Mouse (Mus musculus): ENCODE results near the gene Rabgap1l.
A peak's percentile ranks its signal among the peaks of the same experiment; 100 is the strongest.

The Rabgap1l gene

DNA sequence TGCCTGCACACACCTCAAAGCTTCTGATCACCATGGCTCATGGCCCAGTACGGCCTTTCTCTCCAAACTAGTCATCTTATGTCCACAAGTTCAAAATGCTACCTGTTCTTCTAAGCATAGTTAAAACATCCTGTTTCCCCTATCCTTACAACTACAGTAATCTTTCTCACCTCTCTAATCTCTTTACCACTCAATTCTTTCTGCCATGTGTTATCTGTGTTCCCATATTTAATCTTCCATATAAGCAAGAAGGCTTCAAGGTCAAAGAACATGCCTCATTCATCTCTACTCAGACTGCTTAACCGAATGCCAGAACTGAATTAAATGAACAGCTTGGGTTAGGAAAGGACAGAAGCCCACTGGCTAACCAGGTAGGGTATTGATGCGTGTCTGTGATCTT is 5.8 kb downstream of the Rabgap1l start:
- DNase-seq = no peak

DNA sequence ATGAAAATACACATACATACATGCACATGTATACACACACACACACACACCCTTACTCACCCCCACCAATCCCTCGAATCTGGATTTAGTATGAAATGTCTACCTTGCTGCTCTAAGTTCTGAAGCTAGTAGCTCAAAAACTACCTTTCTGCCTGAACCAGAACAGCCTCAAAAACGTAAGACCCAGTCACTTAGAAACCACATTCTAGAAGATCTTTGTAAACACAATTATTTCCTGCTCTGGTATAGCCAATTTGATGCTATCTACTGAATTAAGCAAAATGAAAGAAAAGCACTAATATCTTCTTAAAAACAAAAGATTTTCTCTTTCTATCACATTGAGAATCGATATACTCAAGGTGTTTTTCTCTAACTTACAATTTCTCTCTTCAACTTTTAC is 6.4 kb downstream of the Rabgap1l start:
- no peak for DNase-seq

DNA sequence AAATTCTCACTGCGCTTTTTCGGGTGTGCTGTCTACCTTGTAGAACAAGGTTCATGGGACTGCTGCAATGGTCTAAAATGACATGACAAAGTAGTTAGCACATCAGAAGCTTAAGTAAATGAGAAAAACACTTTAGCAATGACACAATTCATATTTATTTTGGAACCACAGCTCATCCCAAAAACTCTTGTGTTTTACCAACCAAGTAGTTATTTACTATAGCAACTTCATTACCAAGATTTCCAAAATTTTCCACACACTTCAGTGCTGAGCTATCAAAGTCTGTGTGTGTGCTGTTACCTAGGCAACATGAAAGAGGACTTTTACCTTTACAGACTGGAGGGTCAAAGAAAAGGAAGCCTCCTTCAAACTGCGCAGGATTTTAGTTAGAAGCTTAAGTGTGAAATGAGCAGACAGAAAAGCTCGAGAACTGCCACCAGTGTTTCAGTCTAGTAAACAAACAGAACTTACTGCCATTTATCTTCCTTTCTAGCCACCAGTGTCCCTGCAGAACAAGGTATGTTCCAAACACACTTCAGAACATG is 7.3 kb downstream of the Rabgap1l start:
- DNase-seq = no peak

DNA sequence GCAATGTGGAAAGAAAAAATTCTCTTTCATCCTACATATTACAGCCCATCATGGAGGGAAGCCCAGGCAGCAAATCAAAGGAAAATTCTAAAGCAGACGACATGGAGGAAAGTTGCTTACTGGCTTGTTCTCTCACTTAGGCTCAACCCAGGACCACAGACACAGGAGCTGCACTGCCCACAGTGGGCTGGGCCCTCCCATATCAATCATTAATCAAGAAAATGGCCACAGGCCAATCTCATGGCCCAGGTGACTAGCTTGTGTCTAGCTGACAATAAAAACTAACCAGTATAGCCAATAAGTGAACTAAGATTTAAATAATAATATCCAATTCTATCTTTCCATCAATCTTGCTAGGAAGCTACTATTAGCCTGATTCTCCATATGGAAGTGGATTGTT is 8.9 kb downstream of the Rabgap1l start:
- DNase-seq = no peak

DNA sequence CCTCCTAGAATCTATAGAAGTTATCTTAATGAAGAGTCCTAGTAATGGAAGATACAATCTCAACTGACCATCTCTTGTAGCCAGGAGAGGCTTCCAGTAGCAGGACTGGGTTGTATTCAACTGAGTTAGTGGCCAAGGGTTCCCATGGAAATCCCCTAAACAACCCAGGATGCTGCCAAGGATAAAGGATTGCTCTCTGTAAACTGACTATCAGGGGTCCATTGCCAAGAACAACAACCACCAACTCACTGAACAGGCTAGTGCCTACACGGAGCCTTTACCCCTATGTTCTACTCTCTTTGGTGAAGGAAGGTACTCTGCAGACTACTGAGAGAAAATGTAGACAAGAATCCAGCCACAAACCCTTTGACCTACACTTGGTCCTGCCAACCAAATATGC is 18.8 kb downstream of the Rabgap1l start:
- no peak for DNase-seq

DNA sequence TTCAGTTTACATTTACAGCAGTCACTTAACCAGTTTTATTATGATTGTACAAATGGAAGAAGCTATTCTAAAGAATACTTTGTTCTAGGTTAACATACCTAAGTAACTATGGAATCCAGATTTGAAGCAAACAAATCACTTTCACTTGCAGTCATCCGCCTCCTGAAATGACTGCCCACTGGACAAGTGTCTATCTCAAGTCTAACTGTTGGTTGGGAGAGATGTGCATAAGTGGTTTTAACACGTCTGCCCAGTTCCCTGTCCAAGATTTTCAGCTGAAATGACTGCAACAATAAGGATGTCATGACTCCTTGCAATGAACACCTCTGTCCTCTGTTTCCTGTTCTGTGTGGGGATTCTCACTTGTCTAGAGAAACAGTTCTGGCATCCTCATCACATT is 27.4 kb downstream of the Rabgap1l start:
- no peak for DNase-seq

DNA sequence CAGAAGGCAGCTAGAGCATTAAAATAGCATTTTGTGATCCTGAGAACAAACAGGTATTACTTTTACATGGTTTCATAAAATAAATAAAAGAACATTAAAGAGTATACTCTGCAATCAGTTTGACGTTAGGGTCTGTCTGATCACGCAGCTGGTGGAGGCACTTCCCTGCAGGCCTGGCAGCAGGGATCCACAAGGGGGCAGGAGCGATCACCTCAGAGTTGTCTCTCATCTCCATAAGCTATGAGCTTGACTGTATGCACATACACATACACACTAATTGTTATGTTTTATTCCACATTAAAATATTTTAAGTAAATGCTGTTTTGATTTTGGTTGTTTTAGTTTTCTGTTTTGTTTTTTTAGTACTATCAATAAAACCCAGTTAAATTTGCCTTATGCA is 34.8 kb downstream of the Rabgap1l start:
- DNase-seq = peak; percentile 76

DNA sequence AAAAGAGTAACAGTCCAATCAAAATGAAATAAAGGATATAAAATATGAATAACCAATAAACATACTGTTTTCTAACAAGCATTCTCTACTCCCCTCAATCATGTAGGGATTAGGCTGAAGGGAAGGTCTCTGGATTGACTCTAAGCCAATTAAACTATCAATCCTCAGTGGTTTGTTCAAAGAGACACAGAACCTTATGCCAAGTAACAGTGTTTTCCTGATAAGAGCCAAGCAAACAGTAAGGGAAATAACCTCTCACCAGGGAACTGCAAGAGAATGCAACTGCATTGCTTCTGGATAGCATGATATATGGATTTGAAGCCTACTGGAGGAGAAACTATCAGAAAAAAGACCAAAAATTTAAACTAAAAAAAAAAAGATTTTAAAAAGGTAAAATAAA is 37.7 kb downstream of the Rabgap1l start:
- no peak for DNase-seq

DNA sequence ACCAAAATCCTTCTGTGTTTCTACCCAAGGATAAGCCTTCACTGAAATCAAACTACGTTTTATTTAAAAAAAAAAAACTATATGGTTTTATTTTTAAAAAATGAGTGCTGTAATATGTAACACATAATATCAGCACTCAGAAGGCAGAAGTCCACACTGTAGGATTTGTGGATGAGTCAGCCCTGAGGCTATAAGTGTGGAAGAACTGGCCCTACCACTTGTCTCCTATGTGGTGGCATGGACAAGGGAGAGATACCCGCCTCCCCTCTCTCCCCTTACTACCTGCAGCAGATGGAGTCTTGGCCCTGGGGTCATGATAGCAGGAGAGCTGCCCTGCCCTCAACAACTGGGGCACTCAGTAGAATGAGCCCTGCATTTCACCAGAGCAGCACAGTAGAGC is 42.4 kb downstream of the Rabgap1l start:
- DNase-seq = no peak

DNA sequence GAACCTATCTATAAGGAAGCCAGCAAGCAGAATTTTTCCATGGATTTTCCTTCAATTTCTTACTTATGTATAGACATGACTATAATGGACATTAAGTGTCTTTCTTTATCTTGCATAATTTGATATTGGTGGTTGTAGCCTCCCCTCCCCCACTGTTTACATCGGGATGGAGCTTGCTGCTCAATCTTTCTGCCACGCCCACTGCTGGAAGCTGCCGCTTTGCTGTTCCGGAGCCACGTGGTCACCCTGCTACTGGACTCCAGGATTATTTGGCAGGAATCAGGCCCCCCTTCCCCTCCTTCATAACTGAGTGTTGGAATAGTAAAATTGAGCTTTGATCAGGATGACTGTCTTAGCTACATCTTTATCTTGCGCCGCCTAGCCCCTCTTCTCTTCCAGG is 46.2 kb downstream of the Rabgap1l start:
- DNase-seq = peak; percentile 19

DNA sequence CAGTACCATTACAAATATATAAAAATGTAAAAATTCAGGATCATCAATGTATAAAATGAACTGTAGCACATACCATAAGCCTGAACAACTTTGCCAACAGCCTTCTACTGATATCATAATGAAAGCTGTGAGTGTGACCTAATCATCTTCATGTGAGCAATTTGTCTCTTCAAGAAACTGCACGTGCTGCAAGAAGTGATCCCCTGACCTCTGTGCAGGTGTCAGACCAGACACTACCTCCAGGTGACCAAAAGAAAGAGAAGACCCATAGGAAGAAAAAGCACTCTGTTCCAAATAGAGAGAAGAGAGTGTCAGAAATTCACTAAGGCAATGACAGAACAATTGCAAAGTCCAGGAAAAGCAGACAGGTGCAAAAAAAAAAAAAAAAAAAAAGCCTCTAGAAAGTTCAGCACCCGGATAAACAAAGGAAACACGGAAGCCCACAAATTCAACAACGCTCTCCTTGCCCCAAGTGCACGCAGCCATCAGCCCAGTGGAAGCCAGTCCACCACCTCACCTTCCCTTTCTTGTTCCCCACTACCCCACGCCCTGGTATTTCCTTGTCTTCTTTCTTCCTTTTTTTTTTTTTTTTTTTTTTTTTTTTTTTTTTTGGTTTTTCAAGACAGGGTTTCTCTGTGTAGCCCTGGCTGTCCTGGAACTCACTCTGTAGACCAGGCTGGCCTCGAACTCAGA is 47.6 kb downstream of the Rabgap1l start:
- no peak for DNase-seq

DNA sequence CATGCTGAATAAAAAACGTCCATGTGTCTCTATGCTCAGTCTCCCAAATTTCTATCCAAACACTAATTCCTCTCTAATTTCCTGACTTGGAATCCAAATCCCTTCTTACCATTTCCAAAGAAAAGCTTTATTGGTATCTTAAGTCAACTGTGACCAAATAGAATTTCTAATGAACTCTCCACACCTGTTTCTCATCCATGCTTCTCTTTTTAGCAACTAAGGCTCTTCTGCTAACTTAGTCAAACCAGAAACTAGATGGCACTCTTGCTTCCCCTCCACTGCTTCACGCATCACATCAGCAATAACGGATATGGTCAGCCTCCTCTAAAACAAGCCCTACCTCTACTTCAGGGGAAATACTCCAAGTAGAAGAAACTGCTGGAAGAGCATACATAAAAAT is 49.0 kb downstream of the Rabgap1l start:
- no peak for DNase-seq

DNA sequence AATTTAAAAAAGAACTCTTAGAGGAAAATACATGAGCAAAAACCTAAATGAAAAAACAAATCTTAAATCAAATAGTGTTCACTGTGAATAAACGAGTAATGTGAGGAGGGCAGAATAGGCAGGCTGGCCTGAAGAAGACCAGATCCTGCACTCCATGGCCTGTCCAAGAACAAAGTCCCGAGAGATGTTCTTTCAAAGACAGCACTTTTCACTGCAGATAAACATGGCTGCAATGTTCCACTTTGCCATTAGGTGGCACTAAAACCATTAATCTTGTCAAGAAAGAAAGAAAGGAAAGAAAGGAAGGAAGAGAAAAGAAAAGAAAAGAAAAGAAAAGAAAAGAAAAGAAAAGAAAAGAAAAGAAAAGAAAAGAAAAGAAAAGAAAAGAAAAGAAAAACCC is 49.8 kb downstream of the Rabgap1l start:
- DNase-seq = peak; percentile 68

DNA sequence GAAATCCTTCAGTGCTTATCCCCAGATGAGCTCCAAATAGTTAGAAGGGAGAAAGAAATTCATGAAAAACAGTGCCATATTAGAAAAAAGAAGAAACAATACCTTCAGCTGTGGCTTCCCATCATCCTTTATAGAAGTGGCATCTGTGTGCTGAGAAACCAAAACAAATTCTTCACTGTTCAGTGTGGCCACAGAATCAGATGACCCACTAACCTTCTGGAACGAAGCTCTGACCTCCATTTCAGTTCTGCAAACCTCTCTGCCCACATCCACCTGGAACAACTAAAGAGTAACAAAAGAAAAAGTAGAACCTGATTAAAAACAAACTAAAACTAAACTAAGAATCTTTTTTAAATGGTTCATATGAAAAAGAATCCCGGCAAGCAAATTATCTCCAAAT is 52.4 kb downstream of the Rabgap1l start:
- DNase-seq = no peak

DNA sequence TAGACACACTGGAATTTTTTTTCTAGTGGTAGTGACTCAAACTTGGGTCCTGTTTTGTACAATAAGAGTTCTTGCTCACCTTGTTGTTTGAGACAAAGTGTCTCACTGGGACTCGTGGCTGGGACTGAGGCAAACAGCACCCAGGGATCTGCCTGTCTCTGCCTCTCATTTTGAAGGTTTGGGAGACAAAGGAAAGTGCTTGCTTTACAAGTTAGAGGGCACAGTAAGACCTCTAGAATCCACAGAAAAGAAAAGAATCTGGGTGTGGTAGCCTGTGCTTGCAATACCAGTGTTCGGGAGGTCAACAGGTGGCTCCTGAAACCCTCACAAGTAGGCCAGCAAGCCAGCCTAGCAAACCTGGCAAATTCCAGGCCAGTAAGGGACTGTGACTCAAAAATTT is 58.3 kb downstream of the Rabgap1l start:
- DNase-seq = no peak

DNA sequence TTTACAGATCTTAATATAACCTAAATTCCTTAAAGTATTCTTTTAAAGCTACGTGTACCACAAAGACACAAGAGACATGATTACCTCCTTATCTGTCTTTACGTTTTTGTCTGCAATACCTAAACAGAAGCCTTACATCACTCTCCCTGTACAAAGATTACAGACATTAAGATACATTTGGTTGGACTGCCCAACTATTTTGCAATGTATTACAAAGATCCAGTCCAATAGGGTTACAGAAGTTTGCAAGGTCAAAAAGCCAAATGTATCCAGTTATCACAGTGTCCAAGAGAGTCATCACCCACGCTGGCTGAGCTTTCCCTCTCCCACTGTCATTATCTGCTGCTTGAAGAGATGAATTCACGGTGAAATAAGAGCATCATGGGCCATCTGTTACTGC is 63.1 kb downstream of the Rabgap1l start:
- no peak for DNase-seq

DNA sequence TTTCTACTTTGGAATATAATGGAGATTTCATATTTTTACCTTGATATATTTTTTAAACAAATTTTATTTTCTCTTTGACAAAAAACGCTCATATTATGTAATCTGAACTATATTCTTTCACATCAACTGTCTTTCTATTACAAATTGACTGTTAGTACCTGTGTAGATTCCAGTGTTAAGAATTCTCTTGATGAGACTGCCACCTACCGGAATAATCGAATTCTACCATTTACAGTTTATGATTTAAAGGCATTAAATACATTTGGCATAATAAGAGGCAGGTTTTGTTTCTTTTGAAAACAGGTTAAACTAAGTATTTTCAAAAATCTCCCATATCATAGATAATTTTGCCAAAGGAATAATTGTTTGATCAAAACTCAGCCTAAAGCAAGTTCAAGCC is 75.3 kb downstream of the Rabgap1l start:
- DNase-seq = peak; percentile 24

DNA sequence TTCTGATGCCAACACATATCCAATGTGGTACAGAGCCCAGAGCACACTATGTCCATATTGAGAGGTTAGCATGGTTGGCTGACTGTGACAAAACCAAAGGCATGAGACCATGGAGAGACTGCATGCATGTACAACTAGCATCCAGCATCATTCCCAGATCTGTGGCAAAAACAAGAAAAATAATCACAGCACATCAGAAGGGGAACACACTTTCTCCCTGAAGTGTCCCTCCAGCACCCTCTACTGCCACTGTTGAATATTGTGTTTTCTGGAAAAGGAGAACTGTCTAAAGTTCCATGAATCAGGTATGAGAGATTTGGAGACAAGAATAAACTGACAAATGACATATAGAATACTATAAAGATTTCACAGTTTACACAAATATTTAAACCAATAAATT is 78.3 kb downstream of the Rabgap1l start:
- DNase-seq = peak; percentile 10

DNA sequence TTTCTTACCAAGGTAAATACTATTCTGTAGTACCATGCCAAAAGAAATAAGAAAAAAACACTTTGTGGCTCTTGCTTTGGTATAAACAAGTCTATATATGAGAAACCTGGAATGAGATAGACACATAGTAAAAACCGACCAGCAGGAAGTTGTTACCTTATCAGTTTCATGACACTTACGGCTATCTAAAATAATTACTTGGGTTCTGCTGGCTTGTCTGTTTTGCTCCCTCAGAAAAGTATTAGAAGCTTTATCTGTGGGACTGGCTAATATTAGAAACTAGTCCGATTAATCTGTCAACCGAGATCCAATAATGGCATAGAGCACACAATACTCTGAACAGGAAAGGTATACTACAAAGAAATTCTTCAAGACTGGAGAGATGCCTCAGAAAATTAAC is 79.1 kb downstream of the Rabgap1l start:
- DNase-seq = no peak

DNA sequence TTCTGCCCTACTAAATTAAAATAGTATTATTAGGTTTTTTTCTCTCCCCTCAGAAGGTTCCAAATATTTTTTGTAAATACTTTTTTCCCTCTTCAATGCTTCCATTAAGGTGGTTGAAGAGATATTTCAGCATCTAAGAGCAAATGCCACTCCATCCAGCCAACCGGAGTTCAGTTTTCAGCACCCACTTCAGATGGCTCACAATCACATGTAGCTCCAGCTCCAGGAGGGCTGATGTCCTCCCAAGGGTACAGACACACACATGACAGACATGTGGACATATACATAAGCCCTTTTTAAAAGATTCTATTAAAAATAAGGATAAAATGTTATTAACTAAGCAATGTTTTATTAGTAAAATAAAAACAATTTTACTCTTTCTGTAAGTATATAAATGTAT is 79.6 kb downstream of the Rabgap1l start:
- no peak for DNase-seq

DNA sequence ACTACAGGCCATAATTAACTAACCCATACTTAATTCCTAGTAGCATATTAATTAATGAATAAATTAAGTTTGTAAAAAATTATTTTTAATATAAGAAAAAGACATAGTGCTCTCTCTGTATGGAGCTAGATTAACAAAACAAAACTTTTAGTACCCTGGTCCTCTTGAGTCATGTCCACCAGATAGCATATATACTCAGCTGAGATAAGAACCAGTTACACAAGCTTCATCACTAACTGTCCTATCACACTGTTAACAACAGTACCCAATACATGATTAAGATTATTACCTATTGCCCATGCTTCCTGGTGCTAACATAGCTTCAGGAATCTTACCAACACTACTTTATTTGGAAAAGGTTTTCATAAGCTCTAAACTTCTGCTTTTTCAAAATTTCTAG is 82.5 kb downstream of the Rabgap1l start:
- DNase-seq = no peak

DNA sequence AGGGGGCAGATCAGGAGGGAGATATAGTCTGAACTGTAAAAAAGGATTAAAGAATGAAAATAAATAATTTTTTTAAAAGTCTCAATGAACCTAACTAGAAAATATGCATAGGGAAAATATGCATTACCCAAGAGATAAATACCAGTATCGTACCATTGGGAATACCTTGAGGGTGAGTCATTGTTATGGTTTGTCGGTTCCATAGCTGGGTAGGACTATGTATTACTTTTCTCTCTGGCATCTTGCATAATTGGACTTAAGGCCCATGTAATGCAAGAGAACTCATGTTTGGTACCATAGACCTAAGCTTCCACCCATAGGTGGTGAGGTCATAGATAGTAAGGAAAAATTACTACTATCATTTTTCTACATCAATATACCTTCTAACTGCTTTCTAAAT is 88.4 kb downstream of the Rabgap1l start:
- DNase-seq = no peak

DNA sequence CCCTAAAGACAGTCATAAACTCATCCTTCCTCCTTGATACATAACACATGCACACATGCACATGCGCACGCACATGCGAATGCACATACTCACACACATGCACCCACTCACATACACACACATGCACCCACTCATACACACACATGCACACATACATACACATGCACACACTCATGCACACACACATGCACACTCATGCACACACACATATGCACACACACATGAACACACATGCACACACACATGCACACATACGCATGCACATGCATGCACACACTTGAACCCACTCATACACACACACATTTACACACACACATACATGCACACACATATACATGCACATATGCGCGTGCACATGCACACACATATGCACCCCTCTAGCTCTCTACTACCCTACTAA is 89.2 kb downstream of the Rabgap1l start:
- DNase-seq = no peak

DNA sequence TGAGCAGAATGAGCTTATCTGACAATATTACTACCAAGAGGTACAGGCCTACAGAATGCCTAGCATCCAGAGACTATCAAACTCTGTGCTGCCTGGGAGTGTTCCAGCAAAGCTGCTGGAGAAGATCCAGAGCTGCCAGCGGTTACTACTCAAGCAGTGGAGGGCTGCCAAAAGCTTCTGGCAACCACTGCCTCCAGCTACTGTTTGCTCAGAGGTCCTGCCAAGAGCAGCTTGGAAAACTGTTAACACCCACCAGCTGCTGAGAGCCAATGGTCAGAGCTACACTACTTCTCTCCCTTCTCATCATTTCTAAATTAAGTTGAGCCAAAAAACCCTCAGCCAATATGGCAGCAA is 99.9 kb downstream of the Rabgap1l start:
- peak; percentile 95 for DNase-seq
